Mouse (Mus musculus): ENCODE data around the gene Gpr65. TPM values are rescaled to one million over a fixed set of nuclear protein-coding genes. Genes with fewer than 3 reads are reported as not detected.

Gene Gpr65
- total and polyA plus RNA-seq, 2 experiments from 2014 or later, result 0.18 to 0.42 TPM

GRCm38 (mm10) chr12:98301980-98302379, 33.5 kb downstream of the Gpr65 start:
- no peaks in the 10 kb centered on the region for H3K36me3 ChIP-seq (ENCODE audit: insufficient read depth, low read length)
- no peak for ATAC-seq
- no peak for TF ChIP-seq CTCF (IDR thresholded peaks at IDR 0.05; ENCODE audit: low read depth)
- no peaks in the 10 kb centered on the region for H3K4me1 ChIP-seq (ENCODE audit: insufficient read depth, low read length)
- H3K27ac ChIP-seq, result no peak overlapping the region
- H3K9ac ChIP-seq (replicated peaks; ENCODE audit: low read length), result no peak overlapping the region
- WGBS, result 88% methylated on average over 5 of the region's 5 CpGs
- H3K4me2 ChIP-seq (ENCODE audit: low read depth, low read length), result no peak overlapping the region
- no peak overlapping the region for H3K4me3 ChIP-seq (ENCODE audit: low read length)
- no peak for DNase-seq (ENCODE audit: low spot score)
- no peaks in the 10 kb centered on the region for H3K9me3 ChIP-seq (ENCODE audit: low read length)
- H3K27me3 ChIP-seq (ENCODE audit: insufficient read depth, low read length), result no peaks in the 10 kb centered on the region

- no peak for TF ChIP-seq CTCF (IDR thresholded peaks at IDR 0.05; ENCODE audit: low read depth)
- no peak overlapping the region for H3K27ac ChIP-seq
- DNase-seq (ENCODE audit: low spot score), result no peak
- no peaks in the 10 kb centered on the region for H3K4me1 ChIP-seq (ENCODE audit: insufficient read depth, low read length)
- no peaks in the 10 kb centered on the region for H3K36me3 ChIP-seq (ENCODE audit: insufficient read depth, low read length)
- no peak overlapping the region for H3K4me3 ChIP-seq (ENCODE audit: low read length)
- H3K27me3 ChIP-seq (ENCODE audit: insufficient read depth, low read length), result no peaks in the 10 kb centered on the region
- no peak for ATAC-seq
- 44% methylated on average over 1 of the region's 1 CpGs for WGBS
- H3K4me2 ChIP-seq (ENCODE audit: low read depth, low read length), result no peak overlapping the region
- H3K9ac ChIP-seq (replicated peaks; ENCODE audit: low read length), result no peak overlapping the region
- H3K9me3 ChIP-seq (ENCODE audit: low read length), result no peaks in the 10 kb centered on the region
Measured at GRCm38 (mm10) chr12:98303013-98303412, 34.6 kb downstream of the Gpr65 start.

DNA sequence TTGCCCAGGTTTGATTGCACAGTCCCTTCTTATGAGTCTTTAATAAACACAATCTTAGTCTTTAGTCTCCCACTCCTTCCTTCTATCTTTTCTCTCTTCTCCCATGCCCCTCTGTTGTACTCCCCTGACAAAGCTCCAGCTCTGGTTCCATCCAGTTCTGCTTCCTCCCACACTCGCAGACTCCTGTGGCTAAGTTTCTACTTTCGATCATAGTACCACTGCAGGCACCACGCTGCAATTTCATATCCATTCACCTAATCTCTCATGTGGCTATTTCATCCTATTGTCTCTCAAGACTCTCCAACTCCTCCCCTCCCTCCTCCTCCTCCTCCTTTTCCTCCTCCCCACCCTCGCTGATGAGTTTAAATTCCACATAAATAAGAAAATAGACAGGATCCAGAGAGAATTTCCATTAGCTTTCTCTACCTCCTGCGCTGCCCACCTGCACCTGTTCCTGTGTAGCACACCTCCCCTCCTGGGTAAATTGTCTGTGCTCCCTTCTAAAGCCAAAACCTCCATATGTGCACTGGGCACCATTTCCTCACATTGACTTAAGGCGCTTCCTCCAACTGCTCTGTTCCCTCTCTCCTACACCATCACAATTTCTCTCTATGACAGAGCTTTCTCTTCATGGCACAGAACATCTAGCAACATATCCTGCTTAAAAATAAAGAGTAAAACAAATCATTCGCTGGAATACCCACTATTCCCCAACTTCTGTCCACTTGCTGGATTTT, 38.9 kb downstream of the Gpr65 start:
- 82% methylated on average over 7 of the region's 7 CpGs for WGBS
- Histone ChIP-seq H3K27ac (no peak overlapping the region), H3K27me3 (ENCODE audit: insufficient read depth, low read length) (no peaks in the 10 kb centered on the region), H3K9me3 (ENCODE audit: low read length) (no peaks in the 10 kb centered on the region), H3K9ac (replicated peaks; ENCODE audit: low read length) (no peak overlapping the region), H3K36me3 (ENCODE audit: insufficient read depth, low read length) (no peaks in the 10 kb centered on the region), H3K4me2 (ENCODE audit: low read depth, low read length) (no peak overlapping the region), H3K4me1 (ENCODE audit: insufficient read depth, low read length) (no peaks in the 10 kb centered on the region), H3K4me3 (ENCODE audit: low read length) (no peak overlapping the region)
- no peak for DNase-seq (ENCODE audit: low spot score)
- no peak for TF ChIP-seq CTCF (IDR thresholded peaks at IDR 0.05; ENCODE audit: low read depth)
- no peak for ATAC-seq

- ATAC-seq (no peak), DNase-seq (ENCODE audit: low spot score) (no peak)
- H3K9me3 ChIP-seq (ENCODE audit: low read length), result no peaks in the 10 kb centered on the region
- H3K4me3 ChIP-seq (ENCODE audit: low read length), result no peak overlapping the region
- no peak overlapping the region for H3K9ac ChIP-seq (replicated peaks; ENCODE audit: low read length)
- H3K36me3 ChIP-seq (ENCODE audit: insufficient read depth, low read length), result no peaks in the 10 kb centered on the region
- no peaks in the 10 kb centered on the region for H3K4me1 ChIP-seq (ENCODE audit: insufficient read depth, low read length)
- TF ChIP-seq CTCF (IDR thresholded peaks at IDR 0.05; ENCODE audit: low read depth), result no peak
- H3K27me3 ChIP-seq (ENCODE audit: insufficient read depth, low read length), result no peaks in the 10 kb centered on the region
- no peak overlapping the region for H3K4me2 ChIP-seq (ENCODE audit: low read depth, low read length)
- 88% methylated on average over 7 of the region's 7 CpGs for WGBS
- no peak overlapping the region for H3K27ac ChIP-seq
Measured at GRCm38 (mm10) chr12:98311376-98312083, 43.1 kb downstream of the Gpr65 start.

GRCm38 (mm10) chr12:98315924-98316323, 47.5 kb downstream of the Gpr65 start:
- DNase-seq (ENCODE audit: low spot score) (no peak), ATAC-seq (no peak)
- no peak overlapping the region for H3K4me3 ChIP-seq (ENCODE audit: low read length)
- no peaks in the 10 kb centered on the region for H3K9me3 ChIP-seq (ENCODE audit: low read length)
- no peak overlapping the region for H3K9ac ChIP-seq (replicated peaks; ENCODE audit: low read length)
- no peaks in the 10 kb centered on the region for H3K4me1 ChIP-seq (ENCODE audit: insufficient read depth, low read length)
- H3K36me3 ChIP-seq (ENCODE audit: insufficient read depth, low read length), result no peaks in the 10 kb centered on the region
- H3K4me2 ChIP-seq (ENCODE audit: low read depth, low read length), result no peak overlapping the region
- WGBS, result 84% methylated on average over 5 of the region's 5 CpGs
- H3K27ac ChIP-seq, result no peak overlapping the region
- no peak for TF ChIP-seq CTCF (IDR thresholded peaks at IDR 0.05; ENCODE audit: low read depth)
- no peaks in the 10 kb centered on the region for H3K27me3 ChIP-seq (ENCODE audit: insufficient read depth, low read length)

GRCm38 (mm10) chr12:98317718-98318340, 49.4 kb downstream of the Gpr65 start:
- H3K9me3 ChIP-seq (ENCODE audit: low read length), result no peaks in the 10 kb centered on the region
- no peaks in the 10 kb centered on the region for H3K4me1 ChIP-seq (ENCODE audit: insufficient read depth, low read length)
- H3K36me3 ChIP-seq (ENCODE audit: insufficient read depth, low read length), result no peaks in the 10 kb centered on the region
- ATAC-seq (no peak), DNase-seq (ENCODE audit: low spot score) (no peak)
- TF ChIP-seq CTCF (IDR thresholded peaks at IDR 0.05; ENCODE audit: low read depth), result no peak
- 86% methylated on average over 8 of the region's 8 CpGs for WGBS
- no peak overlapping the region for H3K4me3 ChIP-seq (ENCODE audit: low read length)
- no peak overlapping the region for H3K27ac ChIP-seq
- no peak overlapping the region for H3K4me2 ChIP-seq (ENCODE audit: low read depth, low read length)
- H3K27me3 ChIP-seq (ENCODE audit: insufficient read depth, low read length), result no peaks in the 10 kb centered on the region
- no peak overlapping the region for H3K9ac ChIP-seq (replicated peaks; ENCODE audit: low read length)

Measured in hindbrain, postnatal 0 days (tissue).